Mouse (Mus musculus) cerebellum, adult 11 months (tissue): ENCODE data around the gene Bzw1.
A peak's percentile ranks its signal among the peaks of the same experiment; 100 is the strongest.

Experiments used
- DNase-seq: peaks from one replicate; pipeline ENCODE4 v3.0.0; 2022

Bzw1 gene

GRCm38 (mm10) chr1:58397731-58398130, 5.0 kb downstream of the Bzw1 start:
- DNase-seq: no peak

- DNase-seq: no peak
Observed at GRCm38 (mm10) chr1:58401396-58401795, 8.7 kb downstream of the Bzw1 start.

GRCm38 (mm10) chr1:58403745-58404144, 11.0 kb downstream of the Bzw1 start:
- DNase-seq: no peak

- no peak for DNase-seq
Observed at GRCm38 (mm10) chr1:58407321-58407720, 14.6 kb downstream of the Bzw1 start.

GRCm38 (mm10) chr1:58408141-58408540, 15.4 kb downstream of the Bzw1 start:
- DNase-seq: no peak

GRCm38 (mm10) chr1:58409553-58410197, 17.0 kb downstream of the Bzw1 start:
- no peak for DNase-seq

- DNase-seq: no peak
Observed at GRCm38 (mm10) chr1:58410198-58410588, 17.5 kb downstream of the Bzw1 start.

- no peak for DNase-seq
Observed at GRCm38 (mm10) chr1:58410776-58411175, 18.1 kb downstream of the Bzw1 start.

GRCm38 (mm10) chr1:58415442-58415841, 22.7 kb downstream of the Bzw1 start:
- no peak for DNase-seq

- no peak for DNase-seq
Observed at GRCm38 (mm10) chr1:58416048-58416447, 23.4 kb downstream of the Bzw1 start.

GRCm38 (mm10) chr1:58420032-58420431, 27.3 kb downstream of the Bzw1 start:
- no peak for DNase-seq

- DNase-seq: peak; percentile 43
Observed at GRCm38 (mm10) chr1:58420961-58421360, 28.3 kb downstream of the Bzw1 start.

- no peak for DNase-seq
Observed at GRCm38 (mm10) chr1:58422879-58423278, 30.2 kb downstream of the Bzw1 start.

GRCm38 (mm10) chr1:58423371-58424248, 30.9 kb downstream of the Bzw1 start, which contains the start of gene Clk1:
TSS of gene Clk1 (minus strand) at chr1:58424066.
- peak; percentile 97 for DNase-seq

- DNase-seq: no peak
Observed at GRCm38 (mm10) chr1:58424551-58424950, 31.9 kb downstream of the Bzw1 start.

GRCm38 (mm10) chr1:58444691-58445090, 52.0 kb downstream of the Bzw1 start:
- DNase-seq: no peak

GRCm38 (mm10) chr1:58445143-58445722, 52.5 kb downstream of the Bzw1 start, which contains the start of the genes Nif3l1 and Ppil3:
TSS of gene Nif3l1 (plus strand) at chr1:58445151.
TSS of gene Ppil3 (minus strand) at chr1:58445486.
- DNase-seq: peak; percentile 66

- no peak for DNase-seq
Observed at GRCm38 (mm10) chr1:58445861-58446260, 53.2 kb downstream of the Bzw1 start.

GRCm38 (mm10) chr1:58447766-58448165, 55.1 kb downstream of the Bzw1 start:
- no peak for DNase-seq

GRCm38 (mm10) chr1:58448396-58448795, 55.7 kb downstream of the Bzw1 start:
- no peak for DNase-seq

- DNase-seq: no peak
Observed at GRCm38 (mm10) chr1:58454316-58454715, 61.6 kb downstream of the Bzw1 start.
